Mouse (Mus musculus): ENCODE results near the gene Npas3. TPM values are rescaled to one million over a fixed set of nuclear protein-coding genes. Genes with fewer than 3 reads are reported as not detected.

The Npas3 gene
- polyA plus RNA-seq, 1 experiment = 0.18 TPM

- H3ac ChIP-seq (ENCODE audit: control insufficient read depth, insufficient read length) = no peak overlapping the region
- H3K27me3 ChIP-seq (ENCODE audit: control insufficient read depth, insufficient read depth, insufficient read length) = no peaks in the 10 kb centered on the region
- H3K4me3 ChIP-seq = no peak overlapping the region
- H3K36me3 ChIP-seq (ENCODE audit: control insufficient read depth, insufficient read depth) = no peaks in the 10 kb centered on the region
- no peak overlapping the region for H3K4me2 ChIP-seq (ENCODE audit: low read depth)
- no peaks in the 10 kb centered on the region for H3K79me2 ChIP-seq (ENCODE audit: control insufficient read depth, insufficient read depth)
- TF ChIP-seq CEBPB (IDR thresholded peaks at IDR 0.05; ENCODE audit: insufficient read depth, poor library complexity, severe bottlenecking) (no peak), MYOG (IDR thresholded peaks at IDR 0.05; ENCODE audit: control insufficient read depth in 1 of 3, insufficient read depth in 1 of 3, insufficient read length in 2 of 3, low read depth in 2 of 3) (no peak), MAX (IDR thresholded peaks at IDR 0.05; ENCODE audit: low read depth) (no peak), REST (IDR thresholded peaks at IDR 0.05; ENCODE audit: insufficient read depth, insufficient read length) (no peak), POLR2A (IDR thresholded peaks at IDR 0.05; ENCODE audit: insufficient read length, low read depth) (no peak), E2F4 (IDR thresholded peaks at IDR 0.05; ENCODE audit: insufficient read depth) (no peak), POLR2AphosphoS2 (IDR thresholded peaks at IDR 0.05; ENCODE audit: insufficient read length, low read depth) (no peak), TCF3 (IDR thresholded peaks at IDR 0.05; ENCODE audit: insufficient read length, low read depth) (no peak), TCF12 (IDR thresholded peaks at IDR 0.05; ENCODE audit: insufficient read depth, poor library complexity, severe bottlenecking) (no peak), USF1 (IDR thresholded peaks at IDR 0.05; ENCODE audit: low read depth) (no peak), MYOD1 (IDR thresholded peaks at IDR 0.05; ENCODE audit: control insufficient read depth in 1 of 3, insufficient read length in 2 of 3, low read depth in 2 of 3) (no peak), SRF (IDR thresholded peaks at IDR 0.05; ENCODE audit: control insufficient read depth, insufficient read length, low read depth) (no peak)
Observed at GRCm38 (mm10) chr12:54045360-54045759, 796.9 kb downstream of the Npas3 start.

GRCm38 (mm10) chr12:54046824-54047223, 798.3 kb downstream of the Npas3 start:
- H3K27me3 ChIP-seq (ENCODE audit: control insufficient read depth, insufficient read depth, insufficient read length) = no peaks in the 10 kb centered on the region

GRCm38 (mm10) chr12:54048126-54048525, 799.6 kb downstream of the Npas3 start:
- H3K4me3 ChIP-seq = no peak overlapping the region
- no peak overlapping the region for H3ac ChIP-seq (ENCODE audit: control insufficient read depth, insufficient read length)
- H3K36me3 ChIP-seq (ENCODE audit: control insufficient read depth, insufficient read depth) = no peaks in the 10 kb centered on the region
- no peaks in the 10 kb centered on the region for H3K79me2 ChIP-seq (ENCODE audit: control insufficient read depth, insufficient read depth)
- H3K27me3 ChIP-seq (ENCODE audit: control insufficient read depth, insufficient read depth, insufficient read length) = no peaks in the 10 kb centered on the region
- no peak for TF ChIP-seq POLR2A (IDR thresholded peaks at IDR 0.05; ENCODE audit: insufficient read length, low read depth)
- TF ChIP-seq TCF12 (IDR thresholded peaks at IDR 0.05; ENCODE audit: insufficient read depth, poor library complexity, severe bottlenecking) = no peak
- no peak for TF ChIP-seq POLR2AphosphoS2 (IDR thresholded peaks at IDR 0.05; ENCODE audit: insufficient read length, low read depth)
- TF ChIP-seq MAX (IDR thresholded peaks at IDR 0.05; ENCODE audit: low read depth) = no peak
- TF ChIP-seq E2F4 (IDR thresholded peaks at IDR 0.05; ENCODE audit: insufficient read depth) = no peak
- no peak overlapping the region for H3K4me2 ChIP-seq (ENCODE audit: low read depth)

More at GRCm38 (mm10) chr12:54046824-54047223, 798.3 kb downstream of the Npas3 start:
- Histone ChIP-seq H3K4me3 (no peak overlapping the region), H3K36me3 (ENCODE audit: control insufficient read depth, insufficient read depth) (no peaks in the 10 kb centered on the region), H3K79me2 (ENCODE audit: control insufficient read depth, insufficient read depth) (no peaks in the 10 kb centered on the region), H3ac (ENCODE audit: control insufficient read depth, insufficient read length) (no peak overlapping the region), H3K4me2 (ENCODE audit: low read depth) (no peak overlapping the region)
- TF ChIP-seq MYOG (IDR thresholded peaks at IDR 0.05; ENCODE audit: control insufficient read depth in 1 of 3, insufficient read depth in 1 of 3, insufficient read length in 2 of 3, low read depth in 2 of 3) (no peak), CEBPB (IDR thresholded peaks at IDR 0.05; ENCODE audit: insufficient read depth, poor library complexity, severe bottlenecking) (no peak), MYOD1 (IDR thresholded peaks at IDR 0.05; ENCODE audit: control insufficient read depth in 1 of 3, insufficient read length in 2 of 3, low read depth in 2 of 3) (no peak), TCF3 (IDR thresholded peaks at IDR 0.05; ENCODE audit: insufficient read length, low read depth) (no peak)

- Histone ChIP-seq H3ac (ENCODE audit: control insufficient read depth, insufficient read length) (no peak overlapping the region), H3K4me2 (ENCODE audit: low read depth) (no peak overlapping the region), H3K36me3 (ENCODE audit: control insufficient read depth, insufficient read depth) (no peaks in the 10 kb centered on the region), H3K27me3 (ENCODE audit: control insufficient read depth, insufficient read depth, insufficient read length) (no peaks in the 10 kb centered on the region), H3K79me2 (ENCODE audit: control insufficient read depth, insufficient read depth) (no peaks in the 10 kb centered on the region), H3K4me3 (no peak overlapping the region)
- no peak for TF ChIP-seq POLR2AphosphoS2 (IDR thresholded peaks at IDR 0.05; ENCODE audit: insufficient read length, low read depth)
- TF ChIP-seq MYOD1 (IDR thresholded peaks at IDR 0.05; ENCODE audit: control insufficient read depth in 1 of 3, insufficient read length in 2 of 3, low read depth in 2 of 3) = no peak
- TF ChIP-seq CEBPB (IDR thresholded peaks at IDR 0.05; ENCODE audit: insufficient read depth, poor library complexity, severe bottlenecking) = no peak
- TF ChIP-seq TCF3 (IDR thresholded peaks at IDR 0.05; ENCODE audit: insufficient read length, low read depth) = no peak
- no peak for TF ChIP-seq REST (IDR thresholded peaks at IDR 0.05; ENCODE audit: insufficient read depth, insufficient read length)
- no peak for TF ChIP-seq MAX (IDR thresholded peaks at IDR 0.05; ENCODE audit: low read depth)
- TF ChIP-seq POLR2A (IDR thresholded peaks at IDR 0.05; ENCODE audit: insufficient read length, low read depth) = no peak
- TF ChIP-seq TCF12 (IDR thresholded peaks at IDR 0.05; ENCODE audit: insufficient read depth, poor library complexity, severe bottlenecking) = no peak
- no peak for TF ChIP-seq USF1 (IDR thresholded peaks at IDR 0.05; ENCODE audit: low read depth)
- TF ChIP-seq E2F4 (IDR thresholded peaks at IDR 0.05; ENCODE audit: insufficient read depth) = no peak
- TF ChIP-seq MYOG (IDR thresholded peaks at IDR 0.05; ENCODE audit: control insufficient read depth in 1 of 3, insufficient read depth in 1 of 3, insufficient read length in 2 of 3, low read depth in 2 of 3) = no peak
- TF ChIP-seq SRF (IDR thresholded peaks at IDR 0.05; ENCODE audit: control insufficient read depth, insufficient read length, low read depth) = no peak
Observed at GRCm38 (mm10) chr12:54049926-54050325, 801.4 kb downstream of the Npas3 start.

GRCm38 (mm10) chr12:54052939-54053338, 804.5 kb downstream of the Npas3 start:
- no peak for TF ChIP-seq MYOD1 (IDR thresholded peaks at IDR 0.05; ENCODE audit: control insufficient read depth in 1 of 3, insufficient read length in 2 of 3, low read depth in 2 of 3)
- TF ChIP-seq SRF (IDR thresholded peaks at IDR 0.05; ENCODE audit: control insufficient read depth, insufficient read length, low read depth) = no peak
- TF ChIP-seq TCF3 (IDR thresholded peaks at IDR 0.05; ENCODE audit: insufficient read length, low read depth) = no peak
- no peak for TF ChIP-seq USF1 (IDR thresholded peaks at IDR 0.05; ENCODE audit: low read depth)
- TF ChIP-seq POLR2AphosphoS2 (IDR thresholded peaks at IDR 0.05; ENCODE audit: insufficient read length, low read depth) = no peak
- TF ChIP-seq REST (IDR thresholded peaks at IDR 0.05; ENCODE audit: insufficient read depth, insufficient read length) = no peak
- TF ChIP-seq MAX (IDR thresholded peaks at IDR 0.05; ENCODE audit: low read depth) = no peak
- TF ChIP-seq TCF12 (IDR thresholded peaks at IDR 0.05; ENCODE audit: insufficient read depth, poor library complexity, severe bottlenecking) = no peak
- TF ChIP-seq POLR2A (IDR thresholded peaks at IDR 0.05; ENCODE audit: insufficient read length, low read depth) = no peak
- TF ChIP-seq CEBPB (IDR thresholded peaks at IDR 0.05; ENCODE audit: insufficient read depth, poor library complexity, severe bottlenecking) = no peak
- TF ChIP-seq E2F4 (IDR thresholded peaks at IDR 0.05; ENCODE audit: insufficient read depth) = no peak
- TF ChIP-seq MYOG (IDR thresholded peaks at IDR 0.05; ENCODE audit: control insufficient read depth in 1 of 3, insufficient read depth in 1 of 3, insufficient read length in 2 of 3, low read depth in 2 of 3) = no peak
- no peak overlapping the region for H3K4me2 ChIP-seq (ENCODE audit: low read depth)
- H3K4me3 ChIP-seq = no peak overlapping the region
- H3K36me3 ChIP-seq (ENCODE audit: control insufficient read depth, insufficient read depth) = no peaks in the 10 kb centered on the region
- no peaks in the 10 kb centered on the region for H3K79me2 ChIP-seq (ENCODE audit: control insufficient read depth, insufficient read depth)
- H3ac ChIP-seq (ENCODE audit: control insufficient read depth, insufficient read length) = no peak overlapping the region
- no peaks in the 10 kb centered on the region for H3K27me3 ChIP-seq (ENCODE audit: control insufficient read depth, insufficient read depth, insufficient read length)
